Mouse (Mus musculus): Measurements from ENCODE around the gene Gm28047.

DNA sequence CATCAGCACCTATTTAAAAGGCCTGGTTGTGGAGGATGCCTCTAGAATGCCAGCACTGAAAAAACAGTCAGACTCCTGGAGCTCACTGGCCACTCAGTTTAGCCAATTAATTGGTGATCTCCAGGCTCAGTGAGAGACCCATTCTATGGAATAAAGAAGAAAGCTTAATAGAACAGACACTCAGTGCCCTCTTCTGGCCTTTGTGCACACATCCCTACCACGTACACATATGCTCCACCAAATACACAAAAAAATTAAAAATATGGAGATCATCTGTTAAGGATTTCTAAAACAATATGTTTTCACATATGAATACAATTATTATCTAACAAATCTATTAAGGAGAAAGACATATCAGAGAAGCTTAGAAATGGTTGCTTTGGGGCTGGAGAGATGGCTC lies 4.1 kb downstream of the Gm28047 start:
- no peak for TF ChIP-seq CTCF (IDR thresholded peaks at IDR 0.05; ENCODE audit: control insufficient read depth, insufficient read depth, insufficient read length)
- no peak for TF ChIP-seq USF1 (IDR thresholded peaks at IDR 0.05; ENCODE audit: low read depth)
